Mouse (Mus musculus): ENCODE results near the gene Glis2. TPM values are rescaled to one million over a fixed set of nuclear protein-coding genes. Genes with fewer than 3 reads are reported as not detected.
A peak's percentile ranks its signal among the peaks of the same experiment; 100 is the strongest.

Gene Glis2
- total RNA-seq, 2 experiments from 2014 or later, result 12.9 to 16.2 TPM

DNA sequence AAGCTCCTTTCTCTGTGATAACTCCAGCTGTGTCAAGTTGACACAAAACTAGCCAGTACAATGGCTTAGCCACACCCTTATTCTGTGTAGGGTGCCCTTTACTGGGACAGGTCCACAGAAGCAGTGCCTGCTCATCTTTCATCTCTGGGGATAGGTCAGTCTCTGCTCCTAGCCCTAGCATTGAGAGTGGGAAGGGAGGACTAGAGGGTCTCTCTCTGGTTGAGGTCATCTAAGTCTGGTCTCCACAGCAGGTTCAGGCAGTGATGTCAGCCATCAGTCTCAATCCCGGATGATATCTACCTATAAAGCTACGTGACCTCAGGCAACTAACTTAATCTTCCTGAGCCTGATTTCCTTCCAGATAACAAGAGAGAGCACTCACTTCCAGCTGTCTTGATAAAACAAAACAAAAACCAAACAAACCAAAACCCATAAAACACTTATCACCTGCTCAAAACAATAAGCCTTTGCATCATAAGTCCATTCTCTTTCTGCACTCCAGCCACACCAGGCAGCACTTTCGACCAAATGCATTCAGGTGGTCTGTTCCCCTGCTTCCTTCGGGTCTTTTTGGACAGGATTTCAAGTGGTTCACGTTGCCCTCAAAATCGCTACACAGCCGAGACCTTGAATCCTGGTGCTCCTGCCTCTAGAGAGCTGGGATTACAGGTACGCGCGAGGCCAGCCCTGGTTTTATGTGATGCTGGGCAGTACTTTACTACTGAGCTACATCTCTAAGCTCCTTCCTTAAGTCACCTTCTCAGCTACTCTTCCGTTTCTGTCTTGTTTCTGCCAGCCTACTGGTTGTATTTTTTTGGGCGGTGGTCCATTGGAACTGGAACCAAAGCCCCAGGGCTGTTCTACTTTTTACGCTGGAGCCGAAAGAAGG lies 8.6 kb upstream of the Glis2 start:
- no peak for TF ChIP-seq CTCF (IDR thresholded peaks at IDR 0.05)
- DNase-seq (ENCODE audit: extremely low spot score in 1 of 2, low spot score in 2 of 2), result no peak
- peak overlapping the region; percentile 53 for H3K27ac ChIP-seq
- peak overlapping the region; percentile 46 for H3K4me3 ChIP-seq
- intact Hi-C loops (cut with DNase I), result no loop called here

DNA sequence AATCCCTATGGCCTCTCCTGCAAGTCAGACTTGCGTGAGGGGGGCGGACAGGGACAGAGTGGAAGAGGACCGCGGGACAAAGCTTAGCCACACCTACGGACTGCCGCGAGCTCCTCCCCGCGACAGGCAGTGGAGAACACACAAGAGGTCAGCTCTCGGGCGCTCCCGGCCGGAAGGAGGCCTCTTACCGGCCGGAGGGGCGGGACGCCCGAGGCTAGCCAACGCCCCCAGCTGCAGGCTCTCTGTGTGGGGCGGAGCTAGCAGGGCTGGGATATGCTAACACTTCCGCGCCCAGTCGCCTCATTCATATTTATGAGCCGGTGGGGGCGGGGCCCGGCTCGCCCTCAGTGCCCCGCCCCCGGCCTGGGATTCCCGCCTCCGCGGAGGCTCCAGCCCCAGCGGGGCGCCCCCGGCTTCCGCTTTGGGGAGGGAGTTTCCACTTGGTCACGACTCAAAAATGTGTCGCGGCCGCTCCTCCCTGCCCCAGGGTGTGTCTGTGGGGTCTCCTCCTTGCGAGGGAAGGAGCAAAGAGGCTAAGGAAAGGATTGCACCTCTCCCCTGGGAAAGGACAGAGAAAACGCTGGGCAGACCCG lies 7.9 kb upstream of the Glis2 start:
- no peak; the same call in 1 of the 2 replicates for TF ChIP-seq CTCF (IDR thresholded peaks at IDR 0.05)
- intact Hi-C loops (cut with DNase I), result no loop called here
- DNase-seq (ENCODE audit: extremely low spot score in 1 of 2, low spot score in 2 of 2), result peak; percentile 84 to 87
- H3K4me3 ChIP-seq, result peak overlapping the region; percentile 46
- peak overlapping the region; percentile 64 for H3K27ac ChIP-seq

DNA sequence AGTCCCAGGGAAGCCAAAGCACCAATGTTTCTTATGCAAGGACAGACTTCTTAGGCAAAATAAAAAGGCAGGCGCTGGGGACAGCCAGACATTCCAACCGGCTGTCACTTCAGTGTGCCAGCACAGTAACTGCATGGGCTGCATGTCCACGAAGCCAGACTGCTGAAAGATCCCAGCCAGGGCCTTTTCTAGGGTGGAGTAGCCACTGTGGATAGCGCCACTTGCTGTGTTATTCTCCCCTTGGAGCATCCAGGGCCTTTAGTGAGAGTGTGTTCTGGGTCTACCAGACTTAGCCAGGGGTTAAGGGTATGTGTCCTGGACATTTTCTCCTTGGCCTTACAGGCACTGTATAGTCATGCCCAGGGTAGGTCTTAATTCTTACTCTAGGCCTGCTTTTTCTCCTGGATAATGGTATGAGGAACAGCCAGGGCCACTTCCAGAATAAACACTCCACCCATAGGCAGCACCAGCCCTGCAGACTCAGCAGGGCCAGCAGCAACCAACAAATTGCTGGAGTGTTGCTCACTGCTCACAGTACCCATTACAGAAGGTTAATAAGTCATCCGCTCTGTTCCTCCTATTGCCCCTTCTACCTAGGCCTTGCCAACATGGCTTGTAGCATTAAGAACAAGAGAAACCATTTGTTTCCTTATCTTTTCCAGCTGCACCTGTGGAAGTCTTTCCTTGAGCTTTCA lies 6.8 kb upstream of the Glis2 start:
- TF ChIP-seq CTCF (IDR thresholded peaks at IDR 0.05), result no peak
- H3K4me3 ChIP-seq, result no peak overlapping the region
- peak overlapping the region; percentile 64 for H3K27ac ChIP-seq
- intact Hi-C loops (cut with DNase I), result no loop called here
- no peak for DNase-seq (ENCODE audit: extremely low spot score in 1 of 2, low spot score in 2 of 2)

DNA sequence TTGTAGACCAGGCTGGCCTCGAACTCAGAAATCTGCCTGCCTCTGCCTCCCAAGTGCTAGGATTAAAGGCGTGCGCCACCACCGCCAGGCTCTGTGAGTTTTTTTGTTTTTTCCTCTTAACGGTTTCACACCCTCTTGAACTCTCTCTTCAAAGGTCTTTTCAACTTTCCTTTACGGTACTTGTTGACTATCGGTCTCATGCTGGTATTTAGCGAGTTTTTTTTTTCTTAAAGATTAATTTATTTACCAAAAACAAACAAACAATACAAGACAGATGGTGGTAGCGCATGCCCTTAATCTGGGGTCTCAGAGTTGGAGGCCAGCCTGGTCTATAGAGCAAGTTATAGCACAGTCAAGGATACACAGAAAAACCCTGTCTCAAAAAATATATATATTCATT lies 4.3 kb upstream of the Glis2 start:
- TF ChIP-seq CTCF (IDR thresholded peaks at IDR 0.05), result no peak

DNA sequence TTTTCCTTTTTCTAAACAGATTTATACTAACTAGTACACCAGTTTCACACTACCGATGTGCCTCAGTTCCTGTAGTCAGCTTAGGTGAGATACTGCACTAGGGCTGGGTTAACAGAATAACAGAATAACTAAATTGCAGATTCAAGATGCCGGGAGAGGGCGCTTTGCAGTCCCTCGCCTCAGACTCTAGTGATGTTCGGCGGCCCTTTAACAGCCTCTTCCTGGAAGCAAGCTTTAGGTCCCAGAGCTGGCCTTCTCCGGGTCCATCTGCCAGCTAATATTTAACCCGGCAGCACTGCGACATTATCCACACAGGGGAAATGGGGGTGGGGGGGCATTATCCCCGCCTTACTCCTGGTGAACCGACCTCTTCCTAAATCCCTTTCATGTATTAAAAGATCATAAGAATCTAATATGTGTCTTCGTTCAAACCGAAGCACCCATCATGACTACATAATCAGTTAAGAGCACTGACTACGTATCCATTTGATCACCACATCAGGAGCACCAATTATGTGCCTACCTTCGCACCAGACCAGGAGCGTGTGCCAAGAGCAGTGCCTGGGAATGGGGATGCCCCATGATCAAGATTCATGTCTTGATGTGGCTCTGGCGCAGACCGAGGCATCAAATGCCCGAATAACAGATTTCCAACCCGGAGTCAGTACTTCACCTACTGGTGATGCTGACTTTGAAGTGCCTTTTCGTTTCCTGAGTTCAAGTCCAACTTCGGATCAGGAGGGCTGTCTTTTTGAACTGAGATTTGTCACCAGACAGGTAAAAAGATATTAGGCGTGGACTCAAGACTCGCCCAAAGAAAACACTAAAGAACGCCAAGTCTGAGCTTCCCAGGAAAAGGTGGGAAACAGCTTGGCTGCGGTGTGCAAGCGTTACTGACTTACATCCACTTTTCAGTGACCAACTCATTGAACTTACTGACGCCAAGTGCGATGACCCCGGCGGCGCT lies 1.3 kb upstream of the Glis2 start:
- Histone ChIP-seq H3K27ac (peak overlapping the region; percentile 90), H3K4me3 (peak overlapping the region; percentile 80)
- peak; percentile 58 for TF ChIP-seq CTCF (IDR thresholded peaks at IDR 0.05)
- intact Hi-C loops (cut with DNase I), result no loop called here
- DNase-seq (ENCODE audit: extremely low spot score in 1 of 2, low spot score in 2 of 2), result peak; percentile 49 to 54

More for the DNA sequence above, 4.3 kb upstream of the Glis2 start:
- DNase-seq (ENCODE audit: extremely low spot score in 1 of 2, low spot score in 2 of 2), result no peak
- H3K27ac ChIP-seq, result no peak overlapping the region
- intact Hi-C loops (cut with DNase I), result no loop called here
- no peak overlapping the region for H3K4me3 ChIP-seq

- intact Hi-C loops (cut with DNase I), result no loop called here
- no peak for DNase-seq (ENCODE audit: extremely low spot score in 1 of 2, low spot score in 2 of 2)
These were observed 457 bp downstream of the Glis2 start for GRCm38 (mm10) chr16:4594814-4595526.

DNA sequence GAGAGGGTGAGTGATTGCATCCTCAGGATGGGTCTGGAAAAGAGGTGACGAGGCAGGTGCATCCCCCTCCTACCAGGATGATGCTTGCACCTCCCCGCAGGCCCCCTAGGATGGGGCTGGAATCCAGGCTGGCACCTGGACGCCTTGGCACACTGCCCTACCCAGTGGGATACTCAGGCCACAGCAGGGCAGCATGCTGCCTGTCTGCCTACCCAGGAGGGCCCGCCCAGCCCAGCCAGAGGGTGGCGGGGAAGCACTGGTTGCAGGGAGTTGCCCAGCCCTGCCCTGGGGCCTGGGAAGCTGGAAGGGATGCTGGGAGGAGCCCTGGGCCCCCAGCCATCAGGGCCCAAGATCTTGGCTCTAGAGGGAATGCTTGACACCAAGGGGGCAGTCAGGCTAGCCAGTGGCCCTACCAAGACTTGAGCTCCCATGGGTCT lies 1.0 kb downstream of the Glis2 start:
- peak overlapping the region; percentile 80 for H3K4me3 ChIP-seq
- intact Hi-C loops (cut with DNase I), result no loop called here
- DNase-seq (ENCODE audit: extremely low spot score in 1 of 2, low spot score in 2 of 2), result peak in 1 of 2 experiments; percentile 36
- TF ChIP-seq CTCF (IDR thresholded peaks at IDR 0.05), result no peak
- peak overlapping the region; percentile 90; the same call in 1 of the 2 replicates for H3K27ac ChIP-seq

More at GRCm38 (mm10) chr16:4594814-4595526, 457 bp downstream of the Glis2 start:
- peak overlapping the region; percentile 80 for H3K4me3 ChIP-seq
- H3K27ac ChIP-seq, result peak overlapping the region; percentile 90
- no peak for TF ChIP-seq CTCF (IDR thresholded peaks at IDR 0.05)

- peak overlapping the region; percentile 80 for H3K4me3 ChIP-seq
- no peak for TF ChIP-seq CTCF (IDR thresholded peaks at IDR 0.05)
- H3K27ac ChIP-seq, result peak overlapping the region; percentile 47; the same call in 1 of the 2 replicates
- intact Hi-C loops (cut with DNase I), result no loop called here
- DNase-seq (ENCODE audit: extremely low spot score in 1 of 2, low spot score in 2 of 2), result no peak
These were observed 1.7 kb downstream of the Glis2 start for GRCm38 (mm10) chr16:4596141-4596728.

DNA sequence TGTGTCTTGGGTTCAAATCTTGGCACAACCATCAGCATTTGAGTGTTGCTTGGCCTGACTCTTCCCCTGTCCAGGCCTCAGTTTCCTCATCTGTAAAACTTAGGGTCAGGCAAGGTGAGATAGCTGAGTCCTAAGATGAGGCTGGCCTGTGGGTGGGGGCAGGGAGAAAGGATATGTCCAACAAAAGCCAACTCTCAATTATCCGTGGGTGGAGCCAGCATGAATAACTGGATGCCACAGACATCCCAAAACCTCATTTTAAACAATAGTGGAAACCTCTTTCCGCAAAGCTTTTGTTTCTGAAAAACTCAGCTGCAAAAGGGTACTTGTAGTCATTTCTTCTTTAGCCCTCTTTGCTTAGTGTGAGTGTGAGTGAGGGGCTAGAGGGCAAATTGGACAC lies 2.3 kb downstream of the Glis2 start:
- no peak for TF ChIP-seq CTCF (IDR thresholded peaks at IDR 0.05)
- no peak for DNase-seq (ENCODE audit: extremely low spot score in 1 of 2, low spot score in 2 of 2)
- H3K4me3 ChIP-seq, result no peak overlapping the region
- no peak overlapping the region for H3K27ac ChIP-seq
- intact Hi-C loops (cut with DNase I), result no loop called here

DNA sequence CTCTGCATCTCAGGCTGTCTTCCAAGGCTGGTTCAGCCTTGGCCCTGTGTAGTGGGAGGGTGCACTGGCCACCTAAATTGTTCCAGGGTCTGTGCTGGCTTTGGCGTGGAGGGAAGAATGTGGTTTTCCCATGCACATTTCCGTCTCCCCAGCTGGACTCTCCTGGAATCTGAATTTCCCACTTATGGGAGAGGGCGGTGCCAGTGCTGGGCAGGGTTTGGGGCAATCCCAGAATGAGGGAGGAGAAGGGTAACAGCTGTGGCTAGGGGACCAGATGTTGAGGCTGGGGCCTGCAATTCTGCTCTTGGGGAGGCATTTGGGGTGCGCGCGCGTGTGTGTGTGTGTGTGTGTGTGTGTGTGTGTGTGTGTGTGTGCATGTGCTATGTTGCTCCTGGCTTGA lies 2.8 kb downstream of the Glis2 start:
- H3K4me3 ChIP-seq, result no peak overlapping the region
- TF ChIP-seq CTCF (IDR thresholded peaks at IDR 0.05), result no peak
- intact Hi-C loops (cut with DNase I), result no loop called here
- peak in 1 of 2 experiments; percentile 5 for DNase-seq (ENCODE audit: extremely low spot score in 1 of 2, low spot score in 2 of 2)
- no peak overlapping the region for H3K27ac ChIP-seq

All from left cerebral cortex, adult 2 months (tissue).